Mouse (Mus musculus): Measurements from ENCODE around the gene Clec12a.
"Not testable (repeated sequence)": the region's sequence is repeated elsewhere in the genome, so short reads cannot be mapped to it uniquely, and the experiment has no call there.

The Clec12a gene

GRCm38 (mm10) chr6:129342391-129342790 lies at the start of gene Clec12a:
Clec12a (plus strand) TSS chr6:129342691.
- DNase-seq = not testable (repeated sequence)

DNA sequence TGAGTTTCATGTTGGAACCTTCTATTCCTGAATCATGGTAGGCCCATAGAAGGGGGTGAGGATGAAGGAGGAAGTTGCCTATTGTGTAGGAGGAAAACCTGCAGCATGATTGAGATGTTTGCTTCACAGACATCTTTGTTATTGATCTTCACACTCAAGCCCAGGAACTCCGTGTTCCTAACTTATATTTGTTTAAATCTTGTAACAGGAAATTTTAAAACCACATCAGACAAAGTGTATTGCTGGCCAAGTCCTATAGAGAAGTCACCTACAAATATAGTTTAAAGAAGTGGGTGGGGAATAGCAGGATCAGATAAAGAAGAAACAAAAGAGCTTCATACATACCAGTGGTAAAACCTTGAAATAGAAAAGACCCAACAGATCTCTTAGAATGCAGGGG lies 38.3 kb upstream of the Clec12a start:
- no peak for DNase-seq

- DNase-seq = no peak
These were observed 30.0 kb upstream of the Clec12a start for GRCm38 (mm10) chr6:129312499-129312898.

GRCm38 (mm10) chr6:129314655-129315168 lies 27.8 kb upstream of the Clec12a start:
- no peak for DNase-seq

DNA sequence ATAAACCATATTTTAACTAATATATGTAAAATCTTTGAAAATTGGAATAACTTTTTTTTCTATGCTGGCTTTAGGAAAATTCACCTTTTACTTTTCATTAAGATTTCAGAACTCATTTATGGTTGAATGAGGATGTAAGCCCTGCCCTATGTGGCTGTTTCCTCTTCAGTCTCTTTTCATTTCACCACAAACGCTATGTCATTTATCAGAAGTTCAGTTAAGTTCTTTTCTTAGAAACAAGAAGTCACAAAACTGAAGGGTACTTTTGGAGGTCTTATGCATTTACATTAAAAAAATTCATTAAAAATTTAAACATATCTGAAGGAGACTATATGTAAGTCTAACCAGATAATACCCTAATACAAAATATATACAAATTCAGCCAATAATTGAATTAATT lies 26.8 kb upstream of the Clec12a start:
- no peak for DNase-seq

DNA sequence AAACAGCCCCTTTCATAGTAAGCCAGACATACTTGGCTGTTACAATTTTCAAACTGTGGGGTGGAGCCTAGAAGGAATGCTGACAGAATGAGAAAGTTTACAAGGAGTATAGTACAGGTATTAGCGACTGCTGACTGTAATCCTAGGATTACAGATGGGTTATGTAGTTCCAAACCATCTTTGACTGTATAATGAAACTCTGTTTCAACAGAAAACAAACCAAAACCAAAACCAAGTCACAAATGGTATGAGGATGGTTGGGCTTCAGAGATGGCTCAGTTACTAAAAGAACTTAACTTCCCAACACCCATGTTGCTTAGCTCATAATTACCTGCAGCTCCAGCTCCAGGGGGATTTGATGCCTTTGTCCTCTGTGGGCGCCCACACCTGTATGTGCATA lies 26.0 kb upstream of the Clec12a start:
- DNase-seq = no peak

- no peak for DNase-seq
These were observed 24.1 kb upstream of the Clec12a start for GRCm38 (mm10) chr6:129318395-129318794.

- no peak for DNase-seq
These were observed 23.2 kb upstream of the Clec12a start for GRCm38 (mm10) chr6:129319331-129319730.

- no peak for DNase-seq
These were observed 16.5 kb upstream of the Clec12a start for GRCm38 (mm10) chr6:129326016-129326415.

DNA sequence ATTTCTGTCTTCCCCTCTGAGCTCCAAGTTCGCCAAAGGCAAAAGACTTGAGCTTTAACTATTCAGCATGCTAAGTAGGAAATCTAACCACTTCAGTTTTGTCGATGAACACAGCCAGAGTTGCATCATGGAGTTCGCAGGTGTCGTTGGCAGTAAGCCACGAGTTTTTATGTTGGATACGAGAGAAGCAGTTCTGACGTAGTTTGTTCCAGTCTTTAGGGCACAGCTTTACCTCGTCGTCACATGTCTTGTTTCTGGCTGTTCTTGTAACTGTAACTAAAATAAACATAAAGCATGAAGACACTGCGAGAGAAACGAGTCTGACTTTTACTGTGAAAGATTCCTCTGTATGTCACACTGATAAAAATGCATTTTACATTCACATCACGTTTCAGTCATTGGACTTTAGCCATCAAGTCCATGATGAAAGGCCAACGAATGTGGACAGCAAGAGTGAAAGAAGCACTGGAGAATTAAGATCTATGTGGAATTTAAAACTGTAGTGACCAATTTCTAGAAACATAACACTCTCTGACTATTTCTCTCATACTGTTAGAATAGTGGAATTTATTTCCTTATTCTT lies 15.8 kb upstream of the Clec12a start:
- DNase-seq = no peak

DNA sequence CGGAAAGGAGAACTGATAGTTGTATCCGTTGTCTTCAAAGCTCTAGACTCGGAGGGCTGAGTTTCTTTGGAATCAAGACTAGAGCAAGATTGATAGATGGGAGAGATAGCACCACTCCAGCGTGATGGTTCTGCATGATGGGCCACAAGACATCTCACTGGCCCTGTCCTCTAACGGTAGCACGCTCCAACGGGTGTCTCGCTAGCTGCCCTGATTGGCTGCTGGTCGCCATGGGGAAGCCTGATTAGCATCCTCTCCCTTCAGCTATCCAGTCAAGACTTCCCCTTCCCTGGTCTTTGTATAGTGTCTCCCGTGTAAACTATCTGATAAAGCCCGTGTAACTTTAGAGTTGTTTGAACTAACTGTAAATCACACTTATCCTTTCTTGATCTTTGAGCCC lies 10.9 kb upstream of the Clec12a start, which contains the start of gene 4922502D21Rik:
Gene 4922502D21Rik (minus strand): TSS at position 187 of the 400 bp plus-strand sequence.
- DNase-seq = no peak

GRCm38 (mm10) chr6:129333674-129334078 lies 8.8 kb upstream of the Clec12a start:
- peak; percentile 32 for DNase-seq

DNA sequence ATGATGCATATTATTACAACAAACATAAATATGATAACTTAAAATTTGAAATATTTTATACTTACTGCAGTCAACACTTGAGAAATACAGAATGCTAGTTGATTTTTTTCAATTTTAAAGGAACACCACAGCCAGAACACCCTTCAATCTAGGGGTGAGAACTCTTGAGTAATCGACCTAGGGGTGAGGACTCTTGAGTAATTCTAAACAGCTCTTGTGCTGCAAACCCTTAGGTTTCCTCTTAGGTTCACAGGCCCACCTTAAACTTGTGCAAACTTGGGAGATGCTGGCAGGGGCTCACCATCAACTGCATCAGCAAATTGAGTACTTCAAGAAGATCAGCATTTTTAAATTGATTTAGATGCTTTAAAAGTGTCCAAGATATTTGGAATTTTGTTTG lies 4.7 kb upstream of the Clec12a start:
- DNase-seq = no peak

- DNase-seq = no peak
These were observed 1.9 kb downstream of the Clec12a start for GRCm38 (mm10) chr6:129344408-129344807.

DNA sequence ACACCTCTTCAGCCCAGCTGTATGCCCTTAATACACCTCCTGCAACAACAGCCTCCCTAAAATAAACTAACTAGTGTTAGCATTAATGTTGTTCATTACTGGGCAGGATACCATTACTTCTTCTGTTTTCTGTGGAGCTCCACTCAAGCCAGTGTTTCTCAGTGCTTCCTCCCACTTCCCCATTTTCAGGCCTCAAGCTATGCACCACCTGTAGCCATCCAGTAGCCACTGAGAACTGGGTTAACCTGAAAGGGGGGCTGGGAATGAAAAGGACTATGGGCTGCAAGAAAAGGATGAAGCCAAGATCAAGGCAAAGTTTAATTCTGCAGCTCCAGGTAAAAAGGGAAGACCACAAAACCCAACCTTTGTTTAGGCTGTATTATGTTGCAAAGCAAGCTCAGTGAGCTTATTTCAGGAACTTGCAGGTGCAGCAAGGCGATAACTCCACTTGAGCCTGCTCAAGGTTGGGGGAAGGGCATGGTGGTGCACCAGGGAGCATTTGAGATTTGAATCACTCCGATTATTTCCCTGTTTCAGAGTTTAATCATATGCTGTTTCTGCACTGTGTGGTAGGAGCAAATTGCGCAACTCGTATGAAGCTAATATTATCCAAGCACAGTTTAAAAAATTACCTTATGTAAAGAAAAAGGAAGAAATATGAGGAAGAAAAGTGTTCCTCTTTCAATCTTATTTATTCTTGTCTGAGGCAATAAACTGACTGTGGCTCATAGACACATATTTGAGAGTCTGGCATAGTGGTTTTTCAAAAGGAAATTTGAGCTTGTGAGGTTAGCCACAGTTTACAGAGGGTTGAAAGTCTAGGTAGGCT lies 7.2 kb downstream of the Clec12a start:
- no peak for DNase-seq

- DNase-seq = no peak
These were observed 8.6 kb downstream of the Clec12a start for GRCm38 (mm10) chr6:129351091-129351490.

DNA sequence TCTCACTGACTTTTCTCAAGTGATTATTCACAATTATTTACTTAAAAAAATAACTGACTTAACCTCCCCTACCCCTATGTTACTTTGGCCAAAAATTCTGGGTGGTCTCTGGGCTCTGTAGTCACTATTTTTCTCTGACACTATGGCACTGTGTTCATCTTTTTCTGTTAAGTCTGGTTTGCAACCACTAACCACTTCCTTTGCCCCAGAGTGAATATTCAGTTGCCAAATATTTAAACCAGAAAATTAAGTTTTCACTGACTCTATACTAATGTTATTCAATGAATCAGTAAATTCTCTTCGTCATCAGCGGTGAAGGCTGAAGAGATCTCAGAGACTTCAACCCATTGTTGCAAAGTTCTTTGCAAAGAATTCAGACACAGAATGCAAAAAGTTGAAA lies 13.3 kb downstream of the Clec12a start:
- no peak for DNase-seq

DNA sequence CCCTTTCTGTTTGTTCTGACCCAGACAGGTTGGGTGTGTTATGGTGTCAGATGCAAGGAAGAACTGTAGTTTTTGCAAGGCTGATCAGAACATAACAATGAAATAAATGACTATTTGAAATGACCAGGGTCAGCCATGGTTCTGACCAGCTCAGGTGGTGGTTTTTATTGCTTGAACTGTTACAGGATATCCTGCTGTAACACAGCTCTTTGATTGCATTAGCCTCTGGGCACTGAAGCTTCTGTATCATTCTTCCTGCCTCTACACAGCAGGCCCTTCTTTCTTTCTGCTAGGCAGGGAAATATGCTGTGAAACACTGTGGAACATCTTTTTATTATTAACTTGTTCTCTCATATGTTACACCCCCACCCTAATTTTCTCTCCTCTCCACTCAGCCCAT lies 13.9 kb downstream of the Clec12a start:
- DNase-seq = no peak

DNA sequence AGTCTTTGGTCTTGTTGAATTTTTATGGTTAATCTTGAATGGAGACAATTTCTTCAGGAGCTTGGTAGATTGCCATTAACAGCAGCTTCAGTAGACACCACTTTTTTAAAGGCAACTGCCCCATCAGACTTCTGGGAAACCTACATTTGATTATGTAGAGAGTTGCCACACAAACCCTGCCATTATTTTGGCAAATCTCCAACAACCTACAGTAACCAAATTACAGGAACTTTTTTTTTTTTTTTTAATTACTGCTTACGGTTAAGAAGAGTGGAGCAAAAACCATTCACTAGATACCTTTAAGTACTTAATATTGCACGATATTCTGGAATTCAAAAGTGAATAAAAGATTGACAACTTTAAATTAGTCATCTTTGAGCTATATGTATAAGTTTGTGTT lies 17.0 kb downstream of the Clec12a start:
- no peak for DNase-seq

GRCm38 (mm10) chr6:129363942-129364341 lies 21.5 kb downstream of the Clec12a start:
- DNase-seq = no peak

- peak; percentile 23 for DNase-seq
These were observed 23.5 kb downstream of the Clec12a start for GRCm38 (mm10) chr6:129365959-129366359.

DNA sequence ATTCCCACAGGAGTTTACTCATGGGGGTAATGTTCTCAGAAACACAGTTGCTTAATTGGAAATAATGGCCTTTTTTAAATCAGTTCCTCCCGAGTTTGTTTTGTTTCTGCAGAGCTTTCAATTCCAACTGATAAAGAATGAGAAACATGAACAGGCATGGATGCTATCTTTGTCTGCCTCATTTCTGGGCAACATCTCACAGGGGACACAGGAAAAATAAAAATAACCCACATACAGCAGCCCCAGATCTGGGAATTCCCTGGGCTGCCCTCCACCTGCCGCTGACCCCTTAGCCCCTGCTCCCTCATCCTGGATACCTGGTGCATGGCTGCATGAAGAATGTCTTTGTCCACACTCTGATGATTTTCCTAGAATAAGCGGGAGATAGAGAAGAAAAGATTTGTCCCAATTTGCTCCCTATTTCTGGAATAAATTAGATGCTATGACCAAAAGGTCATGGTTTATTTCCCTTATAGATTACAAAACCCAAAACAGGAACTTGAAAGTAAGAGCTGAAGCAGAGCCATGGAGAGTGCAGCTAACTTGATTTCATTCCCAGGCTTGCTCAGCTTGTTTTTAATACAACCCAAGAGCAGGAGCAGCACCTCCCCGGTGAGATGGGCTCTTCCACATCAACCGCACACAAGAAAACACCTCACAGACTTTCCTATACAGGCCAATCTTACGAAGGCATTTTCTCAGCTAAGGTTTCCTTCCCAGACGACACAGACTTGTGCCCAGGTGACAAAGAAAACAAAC lies 27.1 kb downstream of the Clec12a start:
- no peak for DNase-seq

- DNase-seq = no peak
These were observed 32.5 kb downstream of the Clec12a start for GRCm38 (mm10) chr6:129374937-129375471.
